In the genomic region with DNA sequence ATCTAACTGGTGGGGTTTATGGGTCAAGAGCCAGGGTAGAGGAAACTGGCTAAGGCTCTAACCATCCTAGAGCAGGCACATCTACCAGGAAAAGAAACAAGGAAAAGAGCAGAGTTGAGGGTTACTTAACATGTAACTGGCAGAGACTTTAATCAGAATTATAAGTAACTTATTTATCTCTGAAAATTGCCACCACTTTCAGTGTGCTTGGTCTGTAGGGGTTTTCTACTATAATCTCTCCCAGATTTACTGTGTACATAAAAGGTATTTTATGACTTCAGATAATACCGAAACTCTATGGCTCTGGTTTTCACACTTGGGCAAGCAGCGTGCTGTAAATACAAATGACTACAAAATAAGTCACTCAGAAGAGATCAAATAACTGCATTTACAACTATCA, we compare ENCODE assay signal across 16 mouse cellular contexts. TPM values are rescaled to one million over a fixed set of nuclear protein-coding genes. Genes with fewer than 3 reads are reported as not detected.
A peak's percentile ranks its signal among the peaks of the same experiment; 100 is the strongest.
DNase-seq lines count a peak whose midpoint lies in the region; ATAC-seq and TF ChIP-seq lines count a peak whose summit lies in the region.
"Had no signal": no experiment of that assay in that cellular context is flagged by ENCODE, and none has a peak within 500 bp of the region (broad histone marks: within the 10 kb centered on the region; RNA-seq: fewer than 3 reads in every experiment).

No protein-coding gene starts in this region.

- no peak overlapping the region for H3K4me3 ChIP-seq in gastrocnemius, adult 2 months
- H3K4me3 ChIP-seq in lung, embryonic 14.5 days (ENCODE audit: low read depth, low read length): no peak overlapping the region
- no peak overlapping the region for H3K4me3 ChIP-seq in intestine, embryonic 16.5 days (ENCODE audit: low read length)
- no peak overlapping the region for H3K4me3 ChIP-seq in stomach, embryonic 16.5 days (replicated peaks; ENCODE audit: low read length)
- H3K4me3 ChIP-seq: midbrain, embryonic 10.5 days; myocyte had no signal

- no peak overlapping the region for H3K4me2 ChIP-seq in lung, embryonic 14.5 days
- H3K4me2 ChIP-seq in intestine, embryonic 16.5 days (ENCODE audit: low read depth, low read length): peak overlapping the region; percentile 4
- peak overlapping the region; percentile 26; the same call in 1 of the 2 replicates for H3K4me2 ChIP-seq in stomach, embryonic 16.5 days (ENCODE audit: low read depth, low read length)

- H3K27me3 ChIP-seq in lung, embryonic 14.5 days (ENCODE audit: insufficient read depth, low read length): no peaks in the 10 kb centered on the region
- no peaks in the 10 kb centered on the region for H3K27me3 ChIP-seq in intestine, embryonic 16.5 days (replicated peaks; ENCODE audit: control insufficient read depth, insufficient read depth, low read length)
- no peaks in the 10 kb centered on the region for H3K27me3 ChIP-seq in stomach, embryonic 16.5 days (ENCODE audit: control insufficient read depth, insufficient read depth, low read length)

- TF ChIP-seq CTCF in gastrocnemius, adult 2 months (IDR thresholded peaks at IDR 0.05): no peak
- TF ChIP-seq CTCF in lung, embryonic 14.5 days (IDR thresholded peaks at IDR 0.05; ENCODE audit: low read depth): no peak

- no peak overlapping the region for H3K9ac ChIP-seq in lung, embryonic 14.5 days
- H3K9ac ChIP-seq in intestine, embryonic 16.5 days (ENCODE audit: low read depth, low read length): no peak overlapping the region
- no peak overlapping the region for H3K9ac ChIP-seq in stomach, embryonic 16.5 days (ENCODE audit: low read length)
- H3K9ac ChIP-seq: liver, embryonic 14.5 days had no signal

- peaks cover 29% of the 10 kb centered on the region for H3K4me1 ChIP-seq in lung, embryonic 14.5 days (ENCODE audit: insufficient read depth)
- H3K4me1 ChIP-seq in intestine, embryonic 16.5 days (ENCODE audit: control insufficient read depth, insufficient read depth, low read length): peaks cover 41% of the 10 kb centered on the region
- H3K4me1 ChIP-seq in stomach, embryonic 16.5 days (ENCODE audit: control insufficient read depth, insufficient read depth, low read length): peaks cover 36% of the 10 kb centered on the region

- H3K36me3 ChIP-seq in lung, embryonic 14.5 days (ENCODE audit: insufficient read depth): 0 out of 2 replicates have a peak, but pooled peaks cover 3% of the 10 kb centered on the region
- H3K36me3 ChIP-seq in intestine, embryonic 16.5 days (ENCODE audit: control insufficient read depth, insufficient read depth, low read length): no peaks in the 10 kb centered on the region
- no peaks in the 10 kb centered on the region for H3K36me3 ChIP-seq in stomach, embryonic 16.5 days (ENCODE audit: control insufficient read depth, insufficient read depth, low read length)
- H3K36me3 ChIP-seq: midbrain, embryonic 10.5 days had no signal

- H3K27ac ChIP-seq in gastrocnemius, adult 2 months: peak overlapping the region; percentile 49; the same call in 1 of the 2 replicates
- peak overlapping the region; percentile 33 for H3K27ac ChIP-seq in lung, embryonic 14.5 days (ENCODE audit: low read depth)
- peak overlapping the region; percentile 17; the same call in 1 of the 2 replicates for H3K27ac ChIP-seq in intestine, embryonic 16.5 days (ENCODE audit: low read length)
- H3K27ac ChIP-seq in stomach, embryonic 16.5 days (ENCODE audit: low read length): peak overlapping the region; percentile 88; the same call in 1 of the 2 replicates
- H3K27ac ChIP-seq: liver, embryonic 14.5 days had no signal

- 71% methylated on average over 2 of the region's 2 CpGs for WGBS in lung, embryonic 14.5 days
- 52% methylated on average over 2 of the region's 2 CpGs for WGBS in intestine, embryonic 16.5 days
- 52% methylated on average over 2 of the region's 2 CpGs for WGBS in stomach, embryonic 16.5 days

- intact Hi-C loops in gastrocnemius, adult 2 months (cut with DNase I): no loop called here

- H3K9me3 ChIP-seq in lung, embryonic 14.5 days (ENCODE audit: low read depth, low read length): no peaks in the 10 kb centered on the region
- no peaks in the 10 kb centered on the region for H3K9me3 ChIP-seq in intestine, embryonic 16.5 days (ENCODE audit: control insufficient read depth, low read length)
- no peaks in the 10 kb centered on the region for H3K9me3 ChIP-seq in stomach, embryonic 16.5 days (replicated peaks; ENCODE audit: control insufficient read depth, low read length)
- H3K9me3 ChIP-seq: midbrain, embryonic 10.5 days had no signal

- no peak for DNase-seq in gastrocnemius, adult 2 months
- no peak for DNase-seq in gastrocnemius, postnatal 4 days (ENCODE audit: low spot score in 2 of 2)
- no peak for DNase-seq in lung, embryonic 14.5 days
- DNase-seq in lung, postnatal 4 days: no peak
- no peak for DNase-seq in layer of hippocampus, postnatal 10 days (ENCODE audit: low spot score in 2 of 2)
- DNase-seq: adrenal gland, postnatal 10 days; cerebellum, adult 11 months; heart, adult 18-20 months; kidney, adult 18-20 months; spleen, adult 18-20 months; thymus, postnatal 25 days had no signal

- ATAC-seq in lung, embryonic 14.5 days (ENCODE audit: insufficient read depth): no peak
- peak; percentile 86 for ATAC-seq in intestine, embryonic 16.5 days
- ATAC-seq in stomach, embryonic 16.5 days (ENCODE audit: insufficient read depth, low FRiP score): peak; percentile 34; the same call in 1 of the 2 replicates

RNA-seq across cellular contexts. Expression of gene Lrch1, which starts 32.0 kb away (rescaled TPM):
- 1 to 10 TPM; 3.0 to 4.4 TPM for total RNA-seq in gastrocnemius, adult 2 months (2021)
- 10 to 100 TPM; 20.6 to 20.7 TPM for total RNA-seq in gastrocnemius, postnatal 4 days (2021)
- 18.9 and 23.9 TPM in 2 replicates for polyA plus RNA-seq in lung, embryonic 14.5 days (2014; fragmentation: Nextera tagmentation; extraction: Ambion mirVana)
- 9.8 and 9.9 TPM in 2 replicates for polyA plus RNA-seq in intestine, embryonic 16.5 days (2015; fragmentation: Nextera tagmentation; extraction: Ambion mirVana)
- polyA plus RNA-seq in stomach, embryonic 16.5 days (2015; fragmentation: Nextera tagmentation; extraction: Ambion mirVana): 12.4 and 13.2 TPM in 2 replicates
- total RNA-seq in layer of hippocampus, postnatal 10 days (2021): 10 to 100 TPM; 33.8 to 35.5 TPM

Comparison
In these comparisons a context has a peak if more than half of its experiments do, and no peak if none do; other contexts are left out.
1. H3K27ac ChIP-seq: peak in every context shown above with its lines; median percentile 88 in stomach, embryonic 16.5 days; 49 in gastrocnemius, adult 2 months; 33 in lung, embryonic 14.5 days; 17 in intestine, embryonic 16.5 days.